Mouse (Mus musculus): ENCODE data around the gene Zfp746.
"Not testable (repeated sequence)": the region's sequence is repeated elsewhere in the genome, so short reads cannot be mapped to it uniquely, and the experiment has no call there.

GRCm38 (mm10) chr6:48121092-48121491, 34.7 kb upstream of the Zfp746 start:
- TF ChIP-seq CTCF (IDR thresholded peaks at IDR 0.05); EP300 (IDR thresholded peaks at IDR 0.05; ENCODE audit: insufficient read depth, low read depth, low read length); POLR2A (IDR thresholded peaks at IDR 0.05; ENCODE audit: insufficient read depth, low read depth, low read length): not testable (repeated sequence)

Measured in heart, adult 2 months (tissue).